Mouse (Mus musculus): Measurements from ENCODE around the gene Rab12.

DNA sequence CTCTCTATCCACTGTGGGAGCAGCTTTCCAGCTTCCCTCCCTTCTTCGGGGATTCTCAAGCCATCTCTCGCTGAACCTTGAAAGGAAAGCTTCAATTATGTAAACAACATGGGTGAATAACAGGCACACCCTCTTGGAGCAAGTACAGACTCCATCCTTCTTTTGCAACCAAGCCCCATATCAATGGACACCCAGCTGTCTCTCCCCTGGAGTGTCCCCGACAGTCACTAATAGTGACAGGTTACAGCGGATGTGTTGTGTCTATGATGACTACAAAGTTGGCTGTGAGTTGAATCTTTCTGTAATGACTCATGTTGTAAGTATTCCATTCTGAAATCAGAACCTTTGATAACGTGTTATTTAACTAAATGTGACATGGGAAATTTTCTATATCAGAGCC, 3.9 kb upstream of the Rab12 start:
- no peak for TF ChIP-seq CTCF (IDR thresholded peaks at IDR 0.05; ENCODE audit: low read depth)
- no peak for TF ChIP-seq EP300 (IDR thresholded peaks at IDR 0.05; ENCODE audit: low read depth)

Measured in heart, postnatal 0 days (tissue).